Mouse (Mus musculus) erythroid progenitor cell, adult 5-6 weeks (primary cell): ENCODE measurements around the gene Myom1. TPM values are rescaled to one million over a fixed set of nuclear protein-coding genes. Genes with fewer than 3 reads are reported as not detected.

Experiments used
- ATAC-seq: replicated peaks from 2 replicates; pipeline ENCODE4 v1.8.0; 2016; ENCODE audit warnings: moderate number of reproducible peaks, mild to moderate bottlenecking, moderate TSS enrichment, inconsistent platforms; ENCODE audit not compliant: poor library complexity, low FRiP score, severe bottlenecking
- total RNA-seq, 2 experiments: library from RNA; stranded (forward) in 1 of 2; stranded (reverse) in 1 of 2; fragments of 150-400 nt in 1 of 2; fragments of 186-747, 209-891 nt in 1 of 2; gene quantifications; 2 replicates each; pipeline versions ENCODE4 v1.2.3 to v1.2.4; 2015 to 2017; ENCODE audit warnings: low replicate concordance in 2 of 2

The Myom1 gene
- total RNA-seq, 2 experiments from 2014 or later: 0.42 TPM; not detected in 1

GRCm38 (mm10) chr17:71160244-71160995 is 158.0 kb downstream of the Myom1 start:
- ATAC-seq: no peak

- ATAC-seq: no peak
Observed at GRCm38 (mm10) chr17:71164991-71165390, 162.6 kb downstream of the Myom1 start.

GRCm38 (mm10) chr17:71168205-71168815 is 165.9 kb downstream of the Myom1 start:
- no peak for ATAC-seq

GRCm38 (mm10) chr17:71168846-71169245 is 166.4 kb downstream of the Myom1 start:
- no peak for ATAC-seq

GRCm38 (mm10) chr17:71169639-71170038 is 167.2 kb downstream of the Myom1 start:
- no peak for ATAC-seq

- ATAC-seq: peak; percentile 83
Observed at GRCm38 (mm10) chr17:71171161-71171560, 168.7 kb downstream of the Myom1 start.

Other genes starting within 250 kb of the Myom1 start
- gene Tgif1, start 149.1 kb upstream of the Myom1 start, total RNA-seq (2015; ENCODE audit: low replicate concordance): 17.6 and 34.6 TPM in 2 replicates
- 1.8 and 4.2 TPM in 2 replicates for gene Tgif1, start 149.1 kb upstream of the Myom1 start, total RNA-seq (2017; ENCODE audit: low replicate concordance)
- gene Myl12a, start 245 bp downstream of the Myom1 start, total RNA-seq (2015; ENCODE audit: low replicate concordance): 108 and 111 TPM in 2 replicates
- gene Myl12a, start 245 bp downstream of the Myom1 start, total RNA-seq (2017; ENCODE audit: low replicate concordance): 28.0 and 45.2 TPM in 2 replicates
- gene Lpin2, start 179.9 kb downstream of the Myom1 start, total RNA-seq (2015; ENCODE audit: low replicate concordance): 68.8 and 90.1 TPM in 2 replicates
- 101 and 122 TPM in 2 replicates for gene Lpin2, start 179.9 kb downstream of the Myom1 start, total RNA-seq (2017; ENCODE audit: low replicate concordance)